Mouse (Mus musculus): Measurements from ENCODE around the gene Cox10.

- TF ChIP-seq GABPA (IDR thresholded peaks at IDR 0.05; ENCODE audit: insufficient replicate concordance, low read depth, low read length) (no peak), MAFK (IDR thresholded peaks at IDR 0.05; ENCODE audit: insufficient replicate concordance, low read length) (no peak), BHLHE40 (IDR thresholded peaks at IDR 0.05; ENCODE audit: low read depth, low read length) (no peak)
Measured at GRCm38 (mm10) chr11:64091150-64091549, 11.9 kb upstream of the Cox10 start.

Data from CH12.LX (cell line).